Mouse (Mus musculus): ENCODE measurements around the gene Nrsn2.

Gene Nrsn2

DNA sequence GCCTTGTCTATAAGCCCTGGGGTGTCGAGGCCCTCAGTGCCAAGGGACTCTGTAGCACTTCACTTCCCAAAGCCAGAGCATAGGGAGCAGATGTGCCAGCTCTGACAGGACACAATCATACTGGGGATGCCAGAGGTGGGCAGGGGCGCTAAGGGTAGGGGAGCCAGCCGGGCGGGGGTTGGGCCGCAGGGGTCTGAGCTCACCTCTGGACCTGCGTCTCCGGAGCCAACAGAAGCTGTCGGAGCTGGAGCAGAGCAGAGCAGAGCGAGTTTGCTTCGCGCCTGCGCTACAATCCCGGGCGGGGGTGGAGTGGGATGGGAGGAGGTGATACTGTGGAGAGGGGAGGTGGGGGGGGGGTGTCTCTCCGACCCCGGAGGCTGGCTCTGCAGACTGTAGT lies at the start of gene Nrsn2:
TSS of gene Nrsn2 (minus strand) at position 294 of the 397 bp plus-strand sequence.
- no peak for DNase-seq (ENCODE audit: low spot score)

DNA sequence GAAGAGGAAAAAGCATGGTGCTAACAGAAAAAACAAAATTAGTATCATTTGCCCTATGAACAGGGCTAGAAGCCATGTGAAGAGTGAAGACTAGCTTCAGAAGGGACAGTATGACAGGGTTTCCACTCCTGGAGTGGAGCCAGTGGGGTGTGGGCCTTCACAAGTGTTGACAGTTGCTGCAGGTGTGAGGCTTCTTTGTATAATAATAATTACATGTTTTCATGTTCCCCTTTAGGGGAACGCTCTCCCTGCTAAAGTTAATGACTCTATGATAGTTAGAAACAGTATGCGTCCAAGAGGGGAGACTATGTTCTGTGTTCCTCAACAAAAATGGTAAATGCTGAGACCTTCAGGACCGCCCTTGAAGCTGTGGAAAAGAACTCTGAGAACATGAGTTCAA lies 39.3 kb upstream of the Nrsn2 start:
- DNase-seq (ENCODE audit: low spot score): no peak

DNA sequence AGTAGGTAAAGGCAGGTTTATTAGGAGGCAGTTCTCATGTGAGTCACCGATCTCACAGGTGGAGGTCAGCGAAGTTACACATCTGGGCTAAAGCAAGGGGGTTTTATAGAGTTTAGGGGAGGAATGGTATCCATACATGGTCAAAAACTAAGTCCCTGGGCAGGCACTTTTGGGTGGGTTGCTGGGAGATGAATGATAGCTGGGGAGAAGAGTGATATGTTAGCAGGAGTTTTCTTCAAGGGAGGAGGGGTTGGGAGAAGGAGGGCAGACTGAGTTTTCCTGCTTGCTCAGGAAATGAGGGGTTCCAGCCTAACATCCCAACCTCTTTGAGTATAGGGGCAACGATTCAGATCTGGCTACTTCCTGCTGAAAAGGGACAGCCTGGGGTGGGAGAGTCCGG lies 38.8 kb upstream of the Nrsn2 start, which contains the start of gene 6820408C15Rik:
TSS of gene 6820408C15Rik (plus strand) at position 301 of the 400 bp plus-strand sequence.
- DNase-seq (ENCODE audit: low spot score): no peak

DNA sequence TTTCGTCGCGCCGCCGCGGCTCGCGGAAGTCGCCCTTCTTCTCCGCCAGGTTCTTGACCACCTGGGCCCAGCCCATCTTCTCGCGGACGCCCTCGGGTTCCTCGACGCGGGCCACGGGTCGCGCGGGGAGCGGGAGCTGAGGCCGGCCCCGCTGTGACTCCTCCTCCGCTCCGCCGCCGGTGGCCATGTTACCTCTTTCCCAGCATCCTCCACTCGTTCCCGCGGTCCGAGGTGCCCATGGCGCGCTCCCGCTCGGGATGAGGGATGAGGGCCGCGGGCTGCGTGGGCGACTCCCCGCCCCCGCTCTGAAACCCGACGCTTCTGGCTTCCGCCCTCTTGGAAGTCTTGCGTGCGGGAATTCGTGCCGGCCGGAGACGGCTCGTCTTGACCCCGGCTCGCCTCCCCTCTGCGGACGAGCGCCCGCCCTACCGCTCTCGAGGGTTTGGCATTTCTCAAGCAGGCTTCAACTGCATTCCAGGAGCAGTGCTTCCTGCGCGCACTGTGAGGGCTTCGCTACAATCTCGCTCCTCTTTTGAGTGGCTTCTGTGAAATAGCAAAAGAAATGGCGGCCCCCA lies 38.2 kb upstream of the Nrsn2 start, which contains the start of gene Zcchc3:
TSS of gene Zcchc3 (minus strand) at position 437 of the 575 bp plus-strand sequence.
- peak; percentile 86 for DNase-seq (ENCODE audit: low spot score)

DNA sequence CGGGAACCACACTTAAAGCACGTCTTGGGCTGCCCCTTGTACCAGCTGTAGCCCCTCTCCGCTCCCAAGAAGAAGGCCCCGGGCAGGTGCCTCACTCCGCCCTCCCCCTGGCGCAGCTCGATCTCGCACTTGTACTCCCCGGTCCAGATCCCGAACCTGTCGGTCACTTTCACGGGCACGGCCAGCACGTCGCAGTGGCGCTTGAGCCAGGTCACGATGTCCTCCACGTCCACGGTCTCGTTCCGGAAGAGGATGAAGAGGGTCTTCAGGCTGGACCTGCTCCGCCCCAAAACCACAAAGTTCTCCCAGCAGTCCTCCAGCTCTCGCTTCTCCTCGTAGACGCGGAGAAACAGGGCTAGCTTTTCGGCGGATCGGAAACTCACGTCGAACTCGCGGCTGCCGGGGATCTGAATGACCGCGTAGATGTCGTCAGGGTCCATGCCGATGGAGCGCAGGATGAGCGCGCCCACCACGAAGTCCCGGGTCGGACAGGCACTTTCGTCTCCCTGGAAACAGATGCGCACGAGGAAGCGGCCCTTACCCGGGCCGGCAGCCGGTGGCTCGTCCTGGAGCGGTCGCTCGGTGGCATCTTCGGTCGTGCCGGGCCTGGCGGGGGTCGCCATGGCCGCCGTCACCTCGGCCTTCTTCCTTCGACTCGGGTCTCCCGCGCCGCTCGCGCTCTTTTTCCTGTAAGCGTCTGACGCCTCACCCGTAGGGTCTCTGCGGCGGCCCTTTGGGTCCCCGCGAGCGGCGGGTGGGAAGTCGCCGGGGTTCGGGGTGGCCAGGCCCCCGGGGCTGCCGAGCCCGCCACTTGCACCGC lies 37.5 kb upstream of the Nrsn2 start:
- DNase-seq (ENCODE audit: low spot score): no peak

DNA sequence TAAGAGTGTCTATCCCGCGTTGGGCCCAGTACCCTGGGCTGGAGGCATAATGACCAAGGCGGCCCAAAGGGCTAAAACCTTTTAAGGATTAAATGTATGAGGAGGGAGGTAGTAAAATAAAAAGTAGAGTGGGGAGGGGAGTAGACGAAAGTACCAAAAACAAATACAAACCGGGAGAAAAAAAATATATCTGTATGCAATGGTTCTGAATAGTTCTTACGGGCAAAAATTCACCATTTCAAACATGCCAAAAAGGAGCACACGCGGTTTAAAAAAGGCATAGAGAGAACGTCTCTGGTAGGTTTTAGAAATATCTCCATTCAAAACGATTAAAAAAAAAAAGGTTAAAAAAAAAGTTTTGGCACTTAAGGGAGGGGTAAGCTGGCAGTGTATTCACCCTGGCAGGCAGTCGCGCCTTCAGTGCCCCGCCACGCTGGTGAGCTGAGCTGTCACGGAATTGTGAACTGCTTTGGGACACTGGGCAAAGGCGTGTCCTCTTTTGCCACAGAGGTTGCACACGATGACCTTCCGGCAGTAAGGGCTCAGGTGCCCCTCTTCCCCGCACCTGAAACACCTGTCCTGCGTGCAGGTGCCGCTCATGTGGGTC lies 36.8 kb upstream of the Nrsn2 start:
- no peak for DNase-seq (ENCODE audit: low spot score)

DNA sequence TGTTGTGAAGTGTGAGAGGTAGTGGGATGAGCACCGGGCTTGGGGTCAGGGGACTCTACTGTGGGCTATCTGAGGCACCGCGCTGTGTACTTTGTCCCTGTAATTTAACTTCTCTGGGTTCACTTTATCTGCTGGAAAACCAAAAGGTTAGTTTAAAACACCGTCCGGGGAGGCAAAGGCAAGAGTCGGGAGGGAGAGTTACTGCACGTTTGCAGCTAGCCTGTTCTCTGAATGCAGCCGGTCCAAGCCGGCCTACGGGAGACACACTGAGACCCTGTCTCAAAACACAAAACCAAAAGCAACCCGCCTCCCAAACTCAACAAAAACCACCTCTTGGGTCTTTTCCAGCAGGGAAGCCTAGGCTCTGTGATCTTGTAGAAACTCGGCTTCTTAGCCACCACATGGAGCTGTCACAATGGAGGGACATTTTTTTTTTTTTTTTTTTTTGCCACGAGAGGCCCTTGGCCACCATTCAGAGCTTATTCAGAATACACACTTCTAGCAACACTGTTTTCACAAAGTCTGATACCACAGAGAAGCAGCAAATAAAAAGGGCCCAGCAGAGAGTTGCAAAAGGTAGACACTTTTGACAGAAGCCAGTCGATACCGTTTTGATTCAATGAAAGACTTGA lies 36.2 kb upstream of the Nrsn2 start:
- no peak for DNase-seq (ENCODE audit: low spot score)

DNA sequence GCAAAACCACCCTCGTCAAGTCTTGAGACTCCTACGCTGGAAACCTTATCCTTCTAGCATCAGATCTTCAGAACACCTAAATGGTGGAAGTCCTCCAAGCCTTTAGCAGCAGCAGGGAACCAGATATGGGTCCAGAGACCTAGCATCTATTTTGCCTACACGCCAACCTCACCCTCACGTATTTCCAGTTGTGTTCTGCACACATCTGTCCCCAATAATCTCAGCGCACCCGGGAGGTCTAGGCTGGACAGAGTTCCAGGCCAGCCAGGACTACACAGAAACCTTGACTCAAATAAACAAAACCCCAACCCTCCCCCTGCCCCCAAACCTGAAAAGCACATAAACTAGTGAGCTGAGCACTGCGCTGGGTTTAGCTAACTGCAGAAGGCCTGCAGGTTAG lies 35.0 kb upstream of the Nrsn2 start:
- no peak for DNase-seq (ENCODE audit: low spot score)

DNA sequence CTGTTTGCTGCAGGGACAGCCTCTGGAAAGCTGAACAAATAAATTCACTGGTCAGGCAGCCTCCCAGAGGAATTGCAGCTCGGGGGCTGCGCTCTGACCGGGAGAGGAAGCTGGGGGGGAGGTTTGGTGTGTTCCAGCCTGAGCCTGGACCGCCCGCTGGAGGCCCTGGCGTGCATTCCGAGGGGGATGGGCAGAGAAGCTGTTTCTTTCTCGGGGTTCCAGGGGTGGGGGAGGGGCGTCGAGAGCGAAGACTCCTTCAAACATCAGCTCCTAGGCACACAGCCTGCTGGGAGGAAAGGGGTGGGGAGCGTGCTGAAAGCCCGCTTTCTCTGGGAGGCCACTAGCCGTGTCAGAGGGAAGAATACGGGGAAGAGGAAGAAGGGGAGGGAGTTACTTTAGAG lies 34.5 kb upstream of the Nrsn2 start:
- peak; percentile 72 for DNase-seq (ENCODE audit: low spot score)

DNA sequence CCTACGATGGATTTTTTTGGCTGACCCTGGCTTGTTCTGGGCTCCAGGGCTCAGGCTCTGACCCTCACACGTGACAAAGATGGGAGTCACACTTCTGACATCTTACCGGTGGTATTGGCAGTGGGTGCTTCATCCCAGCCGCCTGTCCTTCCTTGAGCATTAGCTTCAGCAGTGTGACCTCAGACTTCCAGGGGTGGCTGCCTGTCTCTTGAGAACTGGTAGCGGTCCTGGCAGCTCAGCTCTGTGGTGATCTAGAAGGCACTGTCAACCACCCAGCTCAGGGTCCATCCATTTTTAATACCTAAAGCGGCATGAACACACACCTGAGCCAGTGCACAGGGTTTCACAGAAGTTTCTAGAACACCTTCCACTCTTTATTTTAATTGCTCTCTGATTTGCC lies 33.3 kb upstream of the Nrsn2 start:
- no peak for DNase-seq (ENCODE audit: low spot score)

DNA sequence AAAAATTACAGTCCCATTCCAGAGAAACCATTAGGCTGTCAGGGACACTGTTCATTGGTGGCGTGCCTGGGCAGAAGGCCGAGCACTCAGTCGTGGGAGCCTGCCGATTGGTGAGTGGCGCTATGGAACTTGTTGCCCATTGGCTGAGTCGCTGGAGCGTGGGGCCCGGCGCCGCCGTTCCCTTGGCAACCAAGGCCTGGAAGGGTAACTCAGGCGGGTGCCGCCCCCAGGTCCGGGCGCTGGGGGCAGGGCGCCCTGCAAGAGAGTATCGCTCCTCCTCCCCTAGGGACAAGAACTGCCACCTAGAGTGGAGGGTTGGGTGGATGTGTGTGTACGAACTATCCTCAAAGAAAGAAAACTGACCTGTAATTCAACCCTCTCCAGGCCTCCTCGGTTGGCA lies 29.7 kb upstream of the Nrsn2 start:
- peak; percentile 96 for DNase-seq (ENCODE audit: low spot score)

DNA sequence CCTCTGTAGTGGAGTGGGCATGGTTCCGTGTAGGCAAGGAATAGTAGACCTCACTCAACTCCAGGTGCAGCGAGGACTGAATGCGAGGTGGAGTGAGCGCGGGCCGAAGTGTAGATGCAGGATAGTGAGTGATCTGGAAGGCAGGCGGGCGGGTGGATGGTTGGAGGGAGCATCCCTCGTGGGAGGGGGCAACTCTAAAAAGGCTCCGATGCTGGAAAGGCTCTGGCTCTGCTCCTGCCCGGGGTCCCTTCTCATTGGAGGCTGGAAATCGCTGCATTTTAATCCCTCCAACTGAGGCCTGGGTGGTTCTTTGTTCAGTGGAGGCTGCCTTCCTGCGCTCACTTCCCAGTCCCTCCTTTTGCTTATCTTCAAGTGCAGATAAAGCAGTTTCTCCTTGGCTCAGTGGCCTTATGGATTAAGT lies 22.7 kb upstream of the Nrsn2 start:
- DNase-seq (ENCODE audit: low spot score): no peak

DNA sequence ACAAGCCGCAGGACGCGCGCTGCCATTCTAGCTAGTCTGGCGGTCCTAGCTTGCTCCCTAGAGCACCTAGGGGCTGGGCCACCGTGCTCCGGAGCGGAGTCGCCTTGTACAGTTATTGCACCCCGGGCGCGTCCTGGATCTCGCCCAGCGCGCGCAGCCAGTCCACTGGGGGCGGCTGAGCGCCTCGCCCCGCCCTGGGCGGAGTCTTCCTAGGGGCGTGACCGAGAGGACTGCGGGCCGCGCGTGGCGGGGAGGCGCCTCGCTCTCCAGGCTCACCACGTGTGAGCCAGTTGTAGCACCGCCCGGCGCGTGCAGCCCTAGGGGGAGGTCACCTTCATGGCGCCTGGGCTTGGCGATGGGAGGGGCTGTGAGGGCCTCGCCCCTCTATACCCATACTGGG lies 22.3 kb upstream of the Nrsn2 start:
- DNase-seq (ENCODE audit: low spot score): peak; percentile 93

DNA sequence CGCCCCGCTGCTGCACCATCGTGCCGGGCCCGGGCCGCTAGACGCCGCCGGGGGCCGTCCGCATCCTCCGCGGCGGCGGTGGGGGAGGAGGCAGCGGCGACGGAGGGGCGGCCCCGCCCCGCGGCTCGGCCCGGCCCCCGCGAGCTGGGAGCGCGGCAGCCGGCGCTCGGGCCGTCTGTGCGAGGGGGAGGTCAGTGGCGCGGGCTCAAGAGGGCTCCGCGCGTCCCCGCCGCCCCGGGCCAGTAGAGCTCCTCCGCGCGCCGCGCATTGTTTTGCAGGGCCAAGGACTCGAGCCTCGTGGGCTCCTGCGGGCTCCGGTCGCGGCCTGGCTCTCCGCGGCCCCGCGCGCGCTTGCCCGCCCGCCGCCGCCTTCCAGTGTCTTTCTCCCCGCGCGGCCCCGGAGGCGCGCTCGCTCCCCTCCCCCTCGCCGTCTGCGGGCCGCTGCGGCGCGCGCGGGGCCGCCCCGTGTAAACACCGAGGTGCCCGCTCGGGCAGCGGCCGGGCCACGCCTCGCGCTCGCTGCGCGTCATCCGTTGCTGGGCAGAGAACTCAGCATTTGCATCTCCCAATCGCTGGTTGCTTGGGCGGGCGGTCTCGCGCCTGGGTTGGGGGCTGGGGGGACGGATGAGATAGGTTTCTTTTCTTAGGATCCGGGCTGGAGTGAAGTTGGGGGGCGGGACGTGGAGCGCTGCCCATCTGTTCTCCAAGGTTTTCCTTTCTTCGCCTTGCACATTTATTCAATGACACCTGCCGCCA lies 21.4 kb upstream of the Nrsn2 start, which contains the start of gene Sox12:
TSS of gene Sox12 (minus strand) at position 384 of the 756 bp plus-strand sequence.
- peak; percentile 97 for DNase-seq (ENCODE audit: low spot score)

DNA sequence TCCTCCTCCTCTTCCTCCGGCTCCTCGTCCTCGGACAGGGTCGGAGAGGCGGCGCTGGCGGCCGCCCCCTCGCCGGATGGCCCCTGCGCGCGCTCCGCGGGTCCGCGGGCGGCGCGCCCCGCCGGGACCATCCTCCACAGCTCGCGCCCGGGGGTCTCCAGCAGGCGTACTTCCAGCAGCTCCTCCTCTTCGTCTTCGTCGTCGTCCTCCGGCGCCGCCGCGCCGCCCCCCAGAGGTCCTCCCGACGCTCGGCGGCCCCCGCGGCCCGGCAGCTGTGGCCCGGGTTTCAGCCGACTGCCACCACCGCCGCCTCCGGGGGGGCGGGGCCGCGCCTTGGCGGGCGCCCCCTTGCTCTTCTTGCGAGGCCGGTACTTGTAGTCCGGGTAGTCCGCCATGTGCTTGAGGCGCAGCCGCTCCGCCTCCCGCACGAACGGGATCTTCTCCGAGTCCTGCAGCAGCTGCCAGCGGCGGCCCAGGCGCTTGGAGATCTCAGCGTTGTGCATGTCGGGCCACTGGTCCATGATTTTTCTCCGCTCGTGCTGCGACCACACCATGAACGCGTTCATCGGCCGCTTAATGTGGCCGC lies 20.7 kb upstream of the Nrsn2 start:
- peak; percentile 69 for DNase-seq (ENCODE audit: low spot score)

DNA sequence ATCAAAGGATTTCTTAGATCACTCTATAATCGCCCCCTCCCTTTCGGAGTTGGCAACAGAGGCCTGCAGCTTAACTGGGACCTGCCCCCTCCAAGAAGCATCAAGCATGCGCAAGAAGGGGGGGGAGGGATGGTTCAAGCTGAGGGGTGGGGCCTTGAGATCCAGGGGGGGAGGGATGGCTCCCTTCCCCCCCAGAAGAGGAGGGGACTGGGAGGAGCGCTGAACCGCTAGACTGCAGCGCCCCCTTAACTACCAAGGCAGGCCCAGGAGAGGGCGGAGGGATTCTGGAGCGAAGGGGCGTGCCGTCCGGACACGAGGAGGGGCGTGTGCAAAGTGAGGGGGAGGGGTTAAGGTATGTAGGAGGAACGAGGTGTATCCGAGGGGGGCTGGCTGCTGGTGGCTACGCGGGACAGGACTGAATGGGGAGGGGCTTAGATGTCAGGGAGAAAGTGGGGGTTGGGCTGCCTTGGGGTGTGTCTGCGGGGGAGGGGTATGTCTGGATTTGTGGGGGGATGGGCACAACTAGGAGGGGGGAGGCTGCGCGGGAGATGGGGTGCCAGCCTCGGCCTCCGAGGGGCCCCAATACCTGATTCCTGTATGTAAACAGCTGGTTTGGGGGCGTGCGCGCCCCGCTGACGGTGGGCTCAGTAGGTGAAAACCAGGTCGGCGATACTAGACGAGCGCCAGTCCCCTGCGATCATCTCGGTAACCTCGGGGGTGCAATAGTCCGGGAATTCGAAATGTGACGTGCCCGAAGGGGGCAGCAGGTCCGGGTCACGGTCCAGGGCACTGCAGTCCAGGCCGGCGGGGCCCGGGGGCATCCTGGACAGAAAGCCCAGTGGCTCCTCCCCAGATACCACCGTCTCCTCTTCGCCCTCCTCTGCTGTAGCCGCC lies 19.9 kb upstream of the Nrsn2 start:
- peak; percentile 84 for DNase-seq (ENCODE audit: low spot score)

DNA sequence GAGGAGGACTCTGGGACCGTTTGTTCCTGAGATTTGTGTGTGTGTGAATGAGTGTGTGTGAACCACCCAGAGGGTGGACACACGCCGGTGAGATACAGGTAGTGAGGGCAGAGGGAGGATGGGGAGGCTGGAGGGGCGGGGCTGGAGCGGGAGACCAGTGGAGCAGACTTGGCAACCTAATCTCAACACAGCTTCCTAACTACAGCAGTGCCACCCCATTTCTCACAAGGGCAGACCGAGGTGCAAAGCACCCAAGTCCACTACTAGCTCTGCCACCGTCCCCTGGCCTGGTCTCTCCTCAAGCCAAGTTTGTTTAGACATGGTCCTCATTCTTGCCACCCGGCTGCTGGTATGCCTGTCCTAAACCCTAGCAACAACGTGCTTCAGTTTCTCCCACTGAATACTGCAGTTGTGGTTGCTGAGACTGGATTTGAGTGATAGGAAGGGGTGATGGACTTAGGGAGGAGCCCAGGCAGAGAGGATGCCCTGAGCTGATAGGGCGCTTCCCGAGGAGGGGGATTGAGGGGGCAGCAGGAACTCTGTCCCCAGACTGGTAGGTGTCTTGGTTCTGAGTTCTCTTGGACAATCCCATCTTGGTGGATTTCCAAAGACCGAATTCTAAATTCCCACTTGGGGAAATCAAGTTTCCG lies 19.0 kb upstream of the Nrsn2 start:
- no peak for DNase-seq (ENCODE audit: low spot score)

DNA sequence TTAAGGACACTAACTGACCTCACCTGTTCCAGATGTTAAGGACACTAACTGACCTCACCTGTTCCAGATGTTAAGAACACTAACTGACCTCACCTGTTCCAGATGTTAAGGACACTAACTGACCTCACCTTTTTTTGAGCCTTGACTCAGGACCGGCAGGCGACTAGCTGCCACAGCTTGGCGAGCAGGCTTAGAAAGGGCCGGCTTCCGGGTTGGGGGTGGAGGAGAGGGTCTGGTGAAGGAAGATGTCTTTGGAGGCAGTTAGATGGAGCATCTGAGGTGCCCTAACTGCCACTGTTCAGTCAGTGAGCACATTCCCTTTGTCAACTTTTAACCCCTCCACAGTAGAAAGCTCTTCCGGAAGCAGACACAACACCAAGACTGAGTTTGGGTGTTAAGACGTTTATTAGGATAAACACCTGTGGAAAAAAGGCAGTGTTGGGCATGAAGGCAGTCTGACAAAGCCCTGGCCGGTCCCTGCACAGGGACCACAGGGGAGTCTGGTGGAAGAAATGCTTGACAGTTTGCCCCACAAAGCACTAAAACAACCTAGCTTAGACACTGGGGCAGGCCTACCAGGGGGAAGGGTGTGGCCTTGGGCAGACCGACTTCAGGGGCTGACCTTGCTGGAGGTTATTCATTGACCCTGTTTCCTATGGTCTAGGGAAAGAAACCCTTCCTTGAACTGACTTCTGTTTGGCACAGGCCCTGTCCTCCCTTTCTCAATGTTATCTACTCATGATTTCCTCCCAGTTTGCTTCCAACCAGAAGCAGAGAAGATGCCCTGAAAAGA lies 17.0 kb upstream of the Nrsn2 start:
- DNase-seq (ENCODE audit: low spot score): no peak

DNA sequence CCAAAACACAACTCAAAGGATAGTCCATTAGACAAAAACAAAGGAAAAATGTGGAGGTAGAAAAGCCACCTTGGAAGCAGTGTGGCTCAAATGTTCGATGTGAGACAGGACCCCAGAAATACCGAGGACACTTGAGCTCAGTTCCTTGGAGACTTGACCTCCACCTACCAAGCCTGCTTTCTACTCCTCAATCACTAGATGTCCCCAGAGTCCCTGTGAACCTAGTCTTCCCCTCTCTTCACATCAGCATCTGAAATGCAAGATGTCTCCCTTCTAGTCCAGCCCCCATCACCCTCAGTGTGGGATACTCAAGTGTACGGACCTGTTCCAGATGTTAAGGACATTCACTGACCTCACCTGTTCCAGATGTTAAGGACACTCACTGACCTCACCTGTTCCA lies 16.3 kb upstream of the Nrsn2 start:
- peak; percentile 68 for DNase-seq (ENCODE audit: low spot score)
